Mouse (Mus musculus): ENCODE measurements at regions not wholly inside any gene's neighbourhood (a gene's known extent, or its start where the extent isn't known, plus 50 kb on each side); places are given as distances from the start of the nearest gene placed in this dataset.

- Histone ChIP-seq H3K9ac (ENCODE audit: low read depth, poor library complexity, severe bottlenecking) (no peak overlapping the region), H3K36me3 (ENCODE audit: control insufficient read depth, insufficient read depth, low read length, poor library complexity, severe bottlenecking) (no peaks in the 10 kb centered on the region), H3K4me3 (ENCODE audit: low read depth, low read length) (no peak overlapping the region), H3K4me1 (ENCODE audit: control insufficient read depth, insufficient read depth, low read length) (no peaks in the 10 kb centered on the region), H3K27me3 (ENCODE audit: control insufficient read depth, insufficient read depth, low read length, poor library complexity, severe bottlenecking) (no peaks in the 10 kb centered on the region), H3K9me3 (replicated peaks; ENCODE audit: control insufficient read depth, insufficient read depth, low read length, poor library complexity, severe bottlenecking) (no peaks in the 10 kb centered on the region), H3K27ac (ENCODE audit: insufficient read depth, low read length) (no peak overlapping the region)
- TF ChIP-seq EP300 (IDR thresholded peaks at IDR 0.05; ENCODE audit: insufficient read depth, low read depth, low read length) (no peak), POLR2A (IDR thresholded peaks at IDR 0.05; ENCODE audit: insufficient read depth, low read length) (no peak), CTCF (IDR thresholded peaks at IDR 0.05; ENCODE audit: low read depth, low read length) (no peak)
Observed at GRCm38 (mm10) chr6:112556401-112557165, 66.8 kb upstream of the Oxtr start.

GRCm38 (mm10) chr6:112554091-112554490 lies 64.3 kb upstream of the Oxtr start:
- Histone ChIP-seq H3K27ac (ENCODE audit: insufficient read depth, low read length) (no peak overlapping the region), H3K4me1 (ENCODE audit: control insufficient read depth, insufficient read depth, low read length) (no peaks in the 10 kb centered on the region), H3K36me3 (ENCODE audit: control insufficient read depth, insufficient read depth, low read length, poor library complexity, severe bottlenecking) (no peaks in the 10 kb centered on the region), H3K27me3 (ENCODE audit: control insufficient read depth, insufficient read depth, low read length, poor library complexity, severe bottlenecking) (no peaks in the 10 kb centered on the region), H3K9ac (ENCODE audit: low read depth, poor library complexity, severe bottlenecking) (no peak overlapping the region), H3K9me3 (replicated peaks; ENCODE audit: control insufficient read depth, insufficient read depth, low read length, poor library complexity, severe bottlenecking) (no peaks in the 10 kb centered on the region), H3K4me3 (ENCODE audit: low read depth, low read length) (no peak overlapping the region)
- no peak for TF ChIP-seq CTCF (IDR thresholded peaks at IDR 0.05; ENCODE audit: low read depth, low read length)
- no peak for TF ChIP-seq POLR2A (IDR thresholded peaks at IDR 0.05; ENCODE audit: insufficient read depth, low read length)
- TF ChIP-seq EP300 (IDR thresholded peaks at IDR 0.05; ENCODE audit: insufficient read depth, low read depth, low read length), result no peak

GRCm38 (mm10) chr6:112553231-112553920 lies 63.6 kb upstream of the Oxtr start:
- Histone ChIP-seq H3K9me3 (replicated peaks; ENCODE audit: control insufficient read depth, insufficient read depth, low read length, poor library complexity, severe bottlenecking) (no peaks in the 10 kb centered on the region), H3K4me3 (ENCODE audit: low read depth, low read length) (no peak overlapping the region), H3K27me3 (ENCODE audit: control insufficient read depth, insufficient read depth, low read length, poor library complexity, severe bottlenecking) (no peaks in the 10 kb centered on the region), H3K27ac (ENCODE audit: insufficient read depth, low read length) (no peak overlapping the region), H3K9ac (ENCODE audit: low read depth, poor library complexity, severe bottlenecking) (no peak overlapping the region), H3K4me1 (ENCODE audit: control insufficient read depth, insufficient read depth, low read length) (no peaks in the 10 kb centered on the region), H3K36me3 (ENCODE audit: control insufficient read depth, insufficient read depth, low read length, poor library complexity, severe bottlenecking) (no peaks in the 10 kb centered on the region)
- no peak for TF ChIP-seq EP300 (IDR thresholded peaks at IDR 0.05; ENCODE audit: insufficient read depth, low read depth, low read length)

- Histone ChIP-seq H3K4me3 (ENCODE audit: low read depth, low read length) (no peak overlapping the region), H3K27ac (ENCODE audit: insufficient read depth, low read length) (no peak overlapping the region), H3K27me3 (ENCODE audit: control insufficient read depth, insufficient read depth, low read length, poor library complexity, severe bottlenecking) (no peaks in the 10 kb centered on the region), H3K4me1 (ENCODE audit: control insufficient read depth, insufficient read depth, low read length) (no peaks in the 10 kb centered on the region), H3K36me3 (ENCODE audit: control insufficient read depth, insufficient read depth, low read length, poor library complexity, severe bottlenecking) (no peaks in the 10 kb centered on the region), H3K9ac (ENCODE audit: low read depth, poor library complexity, severe bottlenecking) (no peak overlapping the region), H3K9me3 (replicated peaks; ENCODE audit: control insufficient read depth, insufficient read depth, low read length, poor library complexity, severe bottlenecking) (no peaks in the 10 kb centered on the region)
- TF ChIP-seq EP300 (IDR thresholded peaks at IDR 0.05; ENCODE audit: insufficient read depth, low read depth, low read length), result no peak
- TF ChIP-seq POLR2A (IDR thresholded peaks at IDR 0.05; ENCODE audit: insufficient read depth, low read length), result no peak
- TF ChIP-seq CTCF (IDR thresholded peaks at IDR 0.05; ENCODE audit: low read depth, low read length), result no peak
Observed at GRCm38 (mm10) chr6:112552560-112552959, 62.8 kb upstream of the Oxtr start.

- no peak overlapping the region for H3K4me3 ChIP-seq (ENCODE audit: low read depth, low read length)
- TF ChIP-seq CTCF (IDR thresholded peaks at IDR 0.05; ENCODE audit: low read depth, low read length) (no peak), POLR2A (IDR thresholded peaks at IDR 0.05; ENCODE audit: insufficient read depth, low read length) (no peak), EP300 (IDR thresholded peaks at IDR 0.05; ENCODE audit: insufficient read depth, low read depth, low read length) (no peak)
- H3K27me3 ChIP-seq (ENCODE audit: control insufficient read depth, insufficient read depth, low read length, poor library complexity, severe bottlenecking), result no peaks in the 10 kb centered on the region
- H3K4me1 ChIP-seq (ENCODE audit: control insufficient read depth, insufficient read depth, low read length), result no peaks in the 10 kb centered on the region
- H3K36me3 ChIP-seq (ENCODE audit: control insufficient read depth, insufficient read depth, low read length, poor library complexity, severe bottlenecking), result no peaks in the 10 kb centered on the region
- H3K27ac ChIP-seq (ENCODE audit: insufficient read depth, low read length), result no peak overlapping the region
- no peak overlapping the region for H3K9ac ChIP-seq (ENCODE audit: low read depth, poor library complexity, severe bottlenecking)
- no peaks in the 10 kb centered on the region for H3K9me3 ChIP-seq (replicated peaks; ENCODE audit: control insufficient read depth, insufficient read depth, low read length, poor library complexity, severe bottlenecking)
Observed at GRCm38 (mm10) chr6:112551298-112551697, 61.6 kb upstream of the Oxtr start.

GRCm38 (mm10) chr6:112547251-112547650 lies 57.5 kb upstream of the Oxtr start:
- TF ChIP-seq EP300 (IDR thresholded peaks at IDR 0.05; ENCODE audit: insufficient read depth, low read depth, low read length) (no peak), POLR2A (IDR thresholded peaks at IDR 0.05; ENCODE audit: insufficient read depth, low read length) (no peak), CTCF (IDR thresholded peaks at IDR 0.05; ENCODE audit: low read depth, low read length) (no peak)
- Histone ChIP-seq H3K4me3 (ENCODE audit: low read depth, low read length) (no peak overlapping the region), H3K4me1 (ENCODE audit: control insufficient read depth, insufficient read depth, low read length) (no peaks in the 10 kb centered on the region), H3K9me3 (replicated peaks; ENCODE audit: control insufficient read depth, insufficient read depth, low read length, poor library complexity, severe bottlenecking) (no peaks in the 10 kb centered on the region), H3K27ac (ENCODE audit: insufficient read depth, low read length) (no peak overlapping the region), H3K36me3 (ENCODE audit: control insufficient read depth, insufficient read depth, low read length, poor library complexity, severe bottlenecking) (no peaks in the 10 kb centered on the region), H3K9ac (ENCODE audit: low read depth, poor library complexity, severe bottlenecking) (no peak overlapping the region), H3K27me3 (ENCODE audit: control insufficient read depth, insufficient read depth, low read length, poor library complexity, severe bottlenecking) (no peaks in the 10 kb centered on the region)

All from ES-Bruce4 (cell line).